Mouse (Mus musculus) forebrain, embryonic 14.5 days (tissue): ENCODE measurements around the gene Slc26a9. TPM values are rescaled to one million over a fixed set of nuclear protein-coding genes. Genes with fewer than 3 reads are reported as not detected.

Source experiments
- ATAC-seq: fragments of 200-750 bp; cut with Nextera tagmentation; 2 replicates; pipeline ENCODE4 v1.8.0; 2017; ENCODE audit warnings: mild to moderate bottlenecking, moderate library complexity
- DNase-seq: peaks from one replicate; pipeline ENCODE4 v3.0.0-alpha.2; 2015; ENCODE audit warnings: low spot score
- H3K27ac ChIP-seq: fragments of 300-500 bp; sonication (generic); 2 replicates; pipeline ENCODE4 v1.5.1; 2014; ENCODE audit warnings: low read depth, mild to moderate bottlenecking, control low read depth, low read length, moderate library complexity
- H3K27me3 ChIP-seq: fragments of 300-500 bp; sonication (generic); replicated peaks from 2 replicates; pipeline ENCODE4 v1.6.1; 2014; ENCODE audit warnings: low read length, control low read depth, mixed read lengths; ENCODE audit not compliant: control insufficient read depth, insufficient read depth
- H3K36me3 ChIP-seq: fragments of 300-500 bp; sonication (generic); 2 replicates; pipeline ENCODE4 v1.6.1; 2014; ENCODE audit warnings: low read length, control low read depth; ENCODE audit not compliant: control insufficient read depth, insufficient read depth
- H3K4me1 ChIP-seq: fragments of 300-500 bp; sonication (generic); 2 replicates; pipeline ENCODE4 v1.6.1; 2014; ENCODE audit warnings: antibody characterized with exemption, low read length, control low read depth; ENCODE audit not compliant: control insufficient read depth, insufficient read depth
- H3K4me2 ChIP-seq: fragments of 300-500 bp; sonication (generic); 2 replicates; pipeline ENCODE4 v1.6.1; 2014; ENCODE audit warnings: mild to moderate bottlenecking, control low read depth, low read length
- H3K4me3 ChIP-seq: fragments of 300-500 bp; sonication (generic); 2 replicates; pipeline ENCODE4 v1.5.1; 2014; ENCODE audit warnings: low read depth, low read length, control low read depth
- H3K9ac ChIP-seq: fragments of 300-500 bp; sonication (generic); 2 replicates; pipeline ENCODE4 v1.6.1; 2014; ENCODE audit warnings: mild to moderate bottlenecking, low read length, control low read depth, moderate library complexity
- H3K9me3 ChIP-seq: fragments of 300-500 bp; sonication (generic); replicated peaks from 2 replicates; pipeline ENCODE4 v1.6.1; 2016; ENCODE audit warnings: low read length, control low read depth, mixed read lengths; ENCODE audit not compliant: control insufficient read depth
- WGBS: fragments of 180-500 bp; shearing (Covaris S2); extraction: QIAGEN DNeasy Blood & Tissue Kit; methylation state at CpG from one replicate; pipeline ENCODE4 v1.1.7; 2014; 5-methylcytosine and 5-hydroxymethylcytosine counted together
- polyA plus RNA-seq: library from polyadenylated mRNA; unstranded; fragments of >200 nt; fragmentation: Nextera tagmentation; extraction: Ambion mirVana; gene quantifications from 2 replicates; pipeline ENCODE4 v1.2.1, GENCODE M21; 2014

The Slc26a9 gene
- polyA plus RNA-seq, 1 experiment from 2014 or later: 0.04 TPM

- Histone ChIP-seq H3K9me3 (no peaks in the 10 kb centered on the region), H3K4me3 (no peak overlapping the region), H3K36me3 (no peaks in the 10 kb centered on the region), H3K27me3 (no peaks in the 10 kb centered on the region), H3K27ac (no peak overlapping the region), H3K4me2 (no peak overlapping the region), H3K4me1 (no peaks in the 10 kb centered on the region), H3K9ac (no peak overlapping the region)
- 48% methylated on average over 7 of the region's 7 CpGs for WGBS
- DNase-seq (no peak), ATAC-seq (no peak)
These were observed 15.0 kb downstream of the Slc26a9 start for GRCm38 (mm10) chr1:131758796-131759195.

GRCm38 (mm10) chr1:131759667-131760427, 16.0 kb downstream of the Slc26a9 start:
- 65% methylated on average over 9 of the region's 9 CpGs for WGBS

GRCm38 (mm10) chr1:131760428-131760820, 16.6 kb downstream of the Slc26a9 start:
- ATAC-seq (no peak), DNase-seq (no peak)
- Histone ChIP-seq H3K4me2 (no peak overlapping the region), H3K27me3 (no peaks in the 10 kb centered on the region), H3K4me1 (no peaks in the 10 kb centered on the region), H3K36me3 (no peaks in the 10 kb centered on the region), H3K9ac (no peak overlapping the region), H3K4me3 (no peak overlapping the region), H3K27ac (no peak overlapping the region), H3K9me3 (no peaks in the 10 kb centered on the region)
- 80% methylated on average over 3 of the region's 3 CpGs for WGBS

More at GRCm38 (mm10) chr1:131759667-131760427, 16.0 kb downstream of the Slc26a9 start:
- Histone ChIP-seq H3K27me3 (no peaks in the 10 kb centered on the region), H3K9ac (no peak overlapping the region), H3K4me3 (no peak overlapping the region), H3K36me3 (no peaks in the 10 kb centered on the region), H3K27ac (no peak overlapping the region), H3K4me2 (no peak overlapping the region), H3K9me3 (no peaks in the 10 kb centered on the region), H3K4me1 (no peaks in the 10 kb centered on the region)
- no peak for DNase-seq
- no peak for ATAC-seq

GRCm38 (mm10) chr1:131761079-131761831, 17.4 kb downstream of the Slc26a9 start:
- Histone ChIP-seq H3K36me3 (no peaks in the 10 kb centered on the region), H3K4me1 (no peaks in the 10 kb centered on the region), H3K9me3 (no peaks in the 10 kb centered on the region), H3K9ac (no peak overlapping the region), H3K4me3 (no peak overlapping the region), H3K27ac (no peak overlapping the region), H3K27me3 (no peaks in the 10 kb centered on the region), H3K4me2 (no peak overlapping the region)
- ATAC-seq (no peak), DNase-seq (no peak)
- 88% methylated on average over 13 of the region's 13 CpGs for WGBS

- H3K27ac ChIP-seq: no peak overlapping the region
- 59% methylated on average over 9 of the region's 9 CpGs for WGBS
- H3K9ac ChIP-seq: no peak overlapping the region
- no peak overlapping the region for H3K4me2 ChIP-seq
- H3K4me1 ChIP-seq: no peaks in the 10 kb centered on the region
- H3K9me3 ChIP-seq: no peaks in the 10 kb centered on the region
- no peak for ATAC-seq
- no peaks in the 10 kb centered on the region for H3K36me3 ChIP-seq
- no peak for DNase-seq
- no peaks in the 10 kb centered on the region for H3K27me3 ChIP-seq
- H3K4me3 ChIP-seq: no peak overlapping the region
These were observed 19.9 kb downstream of the Slc26a9 start for GRCm38 (mm10) chr1:131763683-131764082.

GRCm38 (mm10) chr1:131764581-131765338, 20.9 kb downstream of the Slc26a9 start:
- Histone ChIP-seq H3K4me2 (no peak overlapping the region), H3K4me3 (no peak overlapping the region), H3K36me3 (no peaks in the 10 kb centered on the region), H3K27me3 (no peaks in the 10 kb centered on the region), H3K4me1 (0 out of 2 replicates have a peak, but pooled peaks cover under 1% of the 10 kb centered on the region), H3K27ac (no peak overlapping the region), H3K9ac (no peak overlapping the region), H3K9me3 (no peaks in the 10 kb centered on the region)
- ATAC-seq (no peak), DNase-seq (no peak)
- WGBS: 65% methylated on average over 8 of the region's 8 CpGs

- H3K9ac ChIP-seq: no peak overlapping the region
- H3K4me3 ChIP-seq: no peak overlapping the region
- 11% methylated on average over 11 of the region's 11 CpGs for WGBS
- H3K27ac ChIP-seq: no peak overlapping the region
- no peak overlapping the region for H3K4me2 ChIP-seq
- no peaks in the 10 kb centered on the region for H3K27me3 ChIP-seq
- H3K36me3 ChIP-seq: no peaks in the 10 kb centered on the region
- no peaks in the 10 kb centered on the region for H3K9me3 ChIP-seq
- 0 out of 2 replicates have a peak, but pooled peaks cover 4% of the 10 kb centered on the region for H3K4me1 ChIP-seq
- DNase-seq (peak; percentile 77), ATAC-seq (peak; percentile 33; the same call in 1 of the 2 replicates)
These were observed 21.7 kb downstream of the Slc26a9 start for GRCm38 (mm10) chr1:131765357-131766001.

- DNase-seq (no peak), ATAC-seq (no peak)
- Histone ChIP-seq H3K9ac (no peak overlapping the region), H3K36me3 (no peaks in the 10 kb centered on the region), H3K4me2 (no peak overlapping the region), H3K4me3 (no peak overlapping the region), H3K4me1 (0 out of 2 replicates have a peak, but pooled peaks cover 9% of the 10 kb centered on the region), H3K27ac (no peak overlapping the region), H3K27me3 (no peaks in the 10 kb centered on the region), H3K9me3 (peaks cover 3% of the 10 kb centered on the region; the same call in 1 of the 2 replicates)
- WGBS: 79% methylated on average over 3 of the region's 3 CpGs
These were observed 25.5 kb downstream of the Slc26a9 start for GRCm38 (mm10) chr1:131769296-131769695.
